Mouse (Mus musculus): Measurements from ENCODE around the gene Tmem132c.

GRCm38 (mm10) chr5:127431561-127431960 lies 190.0 kb downstream of the Tmem132c start:
- TF ChIP-seq CTCF (IDR thresholded peaks at IDR 0.05; ENCODE audit: low read depth) (no peak), EP300 (IDR thresholded peaks at IDR 0.05; ENCODE audit: low read depth) (no peak)

Data from liver, embryonic 14.5 days (tissue).